In the genomic region with DNA sequence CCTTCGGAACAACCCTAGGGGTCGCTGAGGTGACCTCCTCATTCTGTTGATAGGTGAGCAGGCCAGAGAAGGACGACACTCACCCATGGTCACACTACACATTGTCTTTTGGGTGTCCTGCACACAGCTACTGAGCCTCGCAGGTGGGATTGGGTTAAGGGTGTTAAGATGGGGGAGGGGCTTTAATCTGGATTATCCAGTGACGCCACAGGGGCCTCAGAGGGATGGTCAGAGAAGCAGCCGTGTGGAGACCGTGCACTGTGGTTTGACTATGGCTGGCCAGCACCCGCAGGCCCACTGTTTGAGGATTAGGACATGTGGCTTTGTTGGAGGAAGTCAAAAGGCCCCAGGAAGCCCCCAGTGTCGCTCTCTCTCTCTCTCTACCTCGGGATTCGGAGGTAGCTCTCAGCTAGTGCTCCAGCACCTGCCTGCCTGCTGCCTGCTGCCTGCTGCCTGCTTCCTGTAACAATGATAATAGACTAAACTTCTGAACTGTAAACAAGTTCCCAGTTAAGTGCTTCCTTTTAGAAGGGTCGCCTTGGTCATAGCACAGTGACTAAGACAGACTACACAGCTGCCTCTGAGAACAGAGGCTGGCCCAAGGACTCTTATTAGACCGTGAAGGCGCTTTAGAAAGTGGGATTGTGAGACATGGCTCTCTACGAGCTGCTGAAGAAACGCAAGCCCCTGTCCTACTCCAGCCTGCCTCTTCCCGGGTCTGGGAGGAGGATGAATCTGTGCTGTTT, we compare ENCODE assay signal across 9 mouse cellular contexts. TPM values are rescaled to one million over a fixed set of nuclear protein-coding genes. Genes with fewer than 3 reads are reported as not detected.
DNase-seq lines count a peak whose midpoint lies in the region; ATAC-seq and TF ChIP-seq lines count a peak whose summit lies in the region.
"Had no signal": no experiment of that assay in that cellular context is flagged by ENCODE, and none has a peak within 500 bp of the region (broad histone marks: within the 10 kb centered on the region; RNA-seq: fewer than 3 reads in every experiment).

No protein-coding gene starts in this region.

- 0 out of 2 replicates have a peak overlapping the region, but pooled peaks have one; percentile 19 for H3K27ac ChIP-seq in forebrain, embryonic 12.5 days
- no peak overlapping the region for H3K27ac ChIP-seq in forebrain, embryonic 15.5 days (replicated peaks)
- H3K27ac ChIP-seq in lung, embryonic 16.5 days (ENCODE audit: low read length) = peak overlapping the region; percentile 13; the same call in 1 of the 2 replicates
- peak overlapping the region; percentile 26; the same call in 1 of the 2 replicates for H3K27ac ChIP-seq in intestine, embryonic 16.5 days (ENCODE audit: low read length)
- H3K27ac ChIP-seq in stomach, embryonic 14.5 days (ENCODE audit: low read length) = 0 out of 2 replicates have a peak overlapping the region, but pooled peaks have one; percentile 21

- no peak for TF ChIP-seq POLR2A in lung, adult 2 months (IDR thresholded peaks at IDR 0.05; ENCODE audit: borderline replicate concordance, extremely low read depth, low read depth, low read length)

- TF ChIP-seq CTCF in lung, adult 2 months (IDR thresholded peaks at IDR 0.05; ENCODE audit: insufficient read depth, low read length) = no peak

- H3K27me3 ChIP-seq in forebrain, embryonic 12.5 days = no peaks in the 10 kb centered on the region
- no peaks in the 10 kb centered on the region for H3K27me3 ChIP-seq in forebrain, embryonic 15.5 days
- no peaks in the 10 kb centered on the region for H3K27me3 ChIP-seq in lung, embryonic 16.5 days (ENCODE audit: control insufficient read depth, insufficient read depth, low read depth, low read length)
- H3K27me3 ChIP-seq in intestine, embryonic 16.5 days (replicated peaks; ENCODE audit: control insufficient read depth, insufficient read depth, low read length) = no peaks in the 10 kb centered on the region
- H3K27me3 ChIP-seq in stomach, embryonic 14.5 days (ENCODE audit: control insufficient read depth, insufficient read depth, low read length) = no peaks in the 10 kb centered on the region

- no peak overlapping the region for H3K9ac ChIP-seq in forebrain, embryonic 12.5 days
- H3K9ac ChIP-seq in forebrain, embryonic 15.5 days (replicated peaks) = no peak overlapping the region
- H3K9ac ChIP-seq in lung, embryonic 16.5 days (ENCODE audit: low read length) = no peak overlapping the region
- H3K9ac ChIP-seq in intestine, embryonic 16.5 days (ENCODE audit: low read depth, low read length) = no peak overlapping the region
- no peak overlapping the region for H3K9ac ChIP-seq in stomach, embryonic 14.5 days (replicated peaks; ENCODE audit: low read depth, low read length)

- no peaks in the 10 kb centered on the region for H3K9me3 ChIP-seq in forebrain, embryonic 12.5 days
- H3K9me3 ChIP-seq in forebrain, embryonic 15.5 days = no peaks in the 10 kb centered on the region
- H3K9me3 ChIP-seq in lung, embryonic 16.5 days (ENCODE audit: control insufficient read depth, low read length) = no peaks in the 10 kb centered on the region
- H3K9me3 ChIP-seq in intestine, embryonic 16.5 days (ENCODE audit: control insufficient read depth, low read length) = no peaks in the 10 kb centered on the region
- H3K9me3 ChIP-seq in stomach, embryonic 14.5 days (ENCODE audit: control insufficient read depth, low read depth, low read length) = no peaks in the 10 kb centered on the region

- no peak overlapping the region for H3K4me3 ChIP-seq in forebrain, embryonic 12.5 days (replicated peaks)
- H3K4me3 ChIP-seq in forebrain, embryonic 15.5 days = no peak overlapping the region
- no peak overlapping the region for H3K4me3 ChIP-seq in lung, embryonic 16.5 days (ENCODE audit: low read length)
- H3K4me3 ChIP-seq in lung, adult 2 months (replicated peaks; ENCODE audit: extremely low read depth, low read depth, low read length) = no peak overlapping the region
- no peak overlapping the region for H3K4me3 ChIP-seq in intestine, embryonic 16.5 days (ENCODE audit: low read length)
- no peak overlapping the region for H3K4me3 ChIP-seq in stomach, embryonic 14.5 days (ENCODE audit: low read depth, low read length)

- H3K4me2 ChIP-seq in forebrain, embryonic 12.5 days = no peak overlapping the region
- H3K4me2 ChIP-seq in forebrain, embryonic 15.5 days (replicated peaks) = no peak overlapping the region
- no peak overlapping the region for H3K4me2 ChIP-seq in lung, embryonic 16.5 days (ENCODE audit: low read depth, low read length)
- H3K4me2 ChIP-seq in intestine, embryonic 16.5 days (ENCODE audit: low read depth, low read length) = no peak overlapping the region
- H3K4me2 ChIP-seq in stomach, embryonic 14.5 days (replicated peaks; ENCODE audit: low read depth, low read length) = no peak overlapping the region

- H3K36me3 ChIP-seq in forebrain, embryonic 12.5 days (replicated peaks) = no peaks in the 10 kb centered on the region
- H3K36me3 ChIP-seq in forebrain, embryonic 15.5 days = no peaks in the 10 kb centered on the region
- peaks cover 5% of the 10 kb centered on the region; the same call in 1 of the 2 replicates for H3K36me3 ChIP-seq in lung, embryonic 16.5 days (ENCODE audit: control insufficient read depth, insufficient read depth, low read length)
- 0 out of 2 replicates have a peak, but pooled peaks cover 2% of the 10 kb centered on the region for H3K36me3 ChIP-seq in intestine, embryonic 16.5 days (ENCODE audit: control insufficient read depth, insufficient read depth, low read length)
- no peaks in the 10 kb centered on the region; the same call in 1 of the 2 replicates for H3K36me3 ChIP-seq in stomach, embryonic 14.5 days (ENCODE audit: control insufficient read depth, insufficient read depth, low read length)

- DNase-seq in lung, adult 2 months = no peak
- no peak for DNase-seq in frontal cortex, adult 2 months (ENCODE audit: extremely low spot score in 1 of 2, low spot score in 1 of 2)
- DNase-seq: cerebellum, postnatal 10 days had no signal

- H3K4me1 ChIP-seq in forebrain, embryonic 12.5 days = peaks cover 28% of the 10 kb centered on the region
- H3K4me1 ChIP-seq in forebrain, embryonic 15.5 days = no peaks in the 10 kb centered on the region
- peaks cover 50% of the 10 kb centered on the region for H3K4me1 ChIP-seq in lung, embryonic 16.5 days (replicated peaks; ENCODE audit: control insufficient read depth, insufficient read depth, low read length)
- peaks cover 32% of the 10 kb centered on the region for H3K4me1 ChIP-seq in lung, adult 2 months (ENCODE audit: control insufficient read depth, insufficient read depth, low read length)
- H3K4me1 ChIP-seq in intestine, embryonic 16.5 days (ENCODE audit: control insufficient read depth, insufficient read depth, low read length) = peaks cover 29% of the 10 kb centered on the region
- peaks cover 34% of the 10 kb centered on the region for H3K4me1 ChIP-seq in stomach, embryonic 14.5 days (ENCODE audit: control insufficient read depth, insufficient read depth, low read length)

- 25% methylated on average over 17 of the region's 17 CpGs for WGBS in forebrain, embryonic 12.5 days
- WGBS in forebrain, embryonic 15.5 days = 23% methylated on average over 17 of the region's 17 CpGs
- WGBS in lung, embryonic 16.5 days = 35% methylated on average over 17 of the region's 17 CpGs
- WGBS in lung, adult 2 months = 44% methylated on average over 17 of the region's 17 CpGs
- 51% methylated on average over 17 of the region's 17 CpGs for whole genome bisulfite sequencing in intestine, embryonic 16.5 days
- 38% methylated on average over 17 of the region's 17 CpGs for WGBS in stomach, embryonic 14.5 days

- ATAC-seq in forebrain, embryonic 12.5 days (ENCODE audit: low FRiP score) = no peak
- no peak for ATAC-seq in forebrain, embryonic 15.5 days (replicated peaks)
- ATAC-seq in lung, embryonic 16.5 days (ENCODE audit: low read depth) = peak; percentile 28; the same call in 1 of the 2 replicates
- peak; percentile 29; the same call in 1 of the 2 replicates for ATAC-seq in intestine, embryonic 16.5 days
- ATAC-seq in stomach, embryonic 14.5 days (ENCODE audit: insufficient number of reproducible peaks, insufficient read depth, low FRiP score, low read depth) = no peak
- ATAC-seq in erythroid progenitor cell, adult 5-6 weeks (replicated peaks; ENCODE audit: low FRiP score, poor library complexity, severe bottlenecking) = no peak

RNA-seq across cellular contexts. Expression of a gene that starts 14.1 kb away (rescaled TPM):
- polyA plus RNA-seq in forebrain, embryonic 12.5 days (2016; fragmentation: Nextera tagmentation; extraction: Ambion mirVana) = 5.1 and 5.9 TPM in 2 replicates
- 1.9 and 2.8 TPM in 2 replicates for polyA plus RNA-seq in forebrain, embryonic 15.5 days (2015; fragmentation: Nextera tagmentation; extraction: Ambion mirVana)
- 25.2 and 27.7 TPM in 2 replicates for polyA plus RNA-seq in lung, embryonic 16.5 days (2015; fragmentation: Nextera tagmentation; extraction: Ambion mirVana)
- polyA plus RNA-seq in lung, adult 2 months (2012; rRNA removed) = 23.3 and 30.6 TPM in 2 replicates
- 19.0 and 19.6 TPM in 2 replicates for polyA plus RNA-seq in intestine, embryonic 16.5 days (2015; fragmentation: Nextera tagmentation; extraction: Ambion mirVana)
- polyA plus RNA-seq in stomach, embryonic 14.5 days (2014; fragmentation: Nextera tagmentation; extraction: Ambion mirVana) = 18.9 and 20.3 TPM in 2 replicates
- 2.8 and 2.9 TPM in 2 replicates for polyA plus RNA-seq in frontal cortex, adult 2 months (2012; rRNA removed)
- total RNA-seq in erythroid progenitor cell, adult 5-6 weeks (2015; ENCODE audit: low replicate concordance) = 6.5 and 27.7 TPM in 2 replicates
- total RNA-seq in erythroid progenitor cell, adult 5-6 weeks (2017; ENCODE audit: low replicate concordance) = 17.3 and 21.3 TPM in 2 replicates

RNA-seq across cellular contexts. Expression of a gene that starts 49.6 kb away (rescaled TPM):
- 3.5 and 4.0 TPM in 2 replicates for polyA plus RNA-seq in forebrain, embryonic 12.5 days (2016; fragmentation: Nextera tagmentation; extraction: Ambion mirVana)
- polyA plus RNA-seq in forebrain, embryonic 15.5 days (2015; fragmentation: Nextera tagmentation; extraction: Ambion mirVana) = 2.5 and 2.6 TPM in 2 replicates
- 1.9 and 2.1 TPM in 2 replicates for polyA plus RNA-seq in lung, embryonic 16.5 days (2015; fragmentation: Nextera tagmentation; extraction: Ambion mirVana)
- 14.5 and 15.7 TPM in 2 replicates for polyA plus RNA-seq in lung, adult 2 months (2012; rRNA removed)
- polyA plus RNA-seq in intestine, embryonic 16.5 days (2015; fragmentation: Nextera tagmentation; extraction: Ambion mirVana) = 1.3 and 1.5 TPM in 2 replicates
- 1.7 and 2.5 TPM in 2 replicates for polyA plus RNA-seq in stomach, embryonic 14.5 days (2014; fragmentation: Nextera tagmentation; extraction: Ambion mirVana)
- polyA plus RNA-seq in frontal cortex, adult 2 months (2012; rRNA removed) = 17.2 and 20.6 TPM in 2 replicates
- 2.9 TPM in 2 replicates for total RNA-seq in erythroid progenitor cell, adult 5-6 weeks (2015; ENCODE audit: low replicate concordance)
- 1.0 and 1.8 TPM in 2 replicates for total RNA-seq in erythroid progenitor cell, adult 5-6 weeks (2017; ENCODE audit: low replicate concordance)

Comparison
In these comparisons a context has a peak if more than half of its experiments do, and no peak if none do; other contexts are left out.
1. ATAC-seq: peak in lung, embryonic 16.5 days (single experiment) and intestine, embryonic 16.5 days (single experiment); none in forebrain, embryonic 12.5 days (single experiment), forebrain, embryonic 15.5 days (single experiment), stomach, embryonic 14.5 days (single experiment) and erythroid progenitor cell, adult 5-6 weeks (single experiment).